Mouse (Mus musculus) CD8-positive naive resting alpha-beta T cell, adult 2 months (primary cell): ENCODE measurements around the gene Olfr1445.

Experiments
- DNase-seq, 2 experiments: peaks; one replicate each; pipeline ENCODE4 v3.0.0; 2022; ENCODE audit warnings: low read depth in 2 of 2, low spot score in 2 of 2

The Olfr1445 gene

DNA sequence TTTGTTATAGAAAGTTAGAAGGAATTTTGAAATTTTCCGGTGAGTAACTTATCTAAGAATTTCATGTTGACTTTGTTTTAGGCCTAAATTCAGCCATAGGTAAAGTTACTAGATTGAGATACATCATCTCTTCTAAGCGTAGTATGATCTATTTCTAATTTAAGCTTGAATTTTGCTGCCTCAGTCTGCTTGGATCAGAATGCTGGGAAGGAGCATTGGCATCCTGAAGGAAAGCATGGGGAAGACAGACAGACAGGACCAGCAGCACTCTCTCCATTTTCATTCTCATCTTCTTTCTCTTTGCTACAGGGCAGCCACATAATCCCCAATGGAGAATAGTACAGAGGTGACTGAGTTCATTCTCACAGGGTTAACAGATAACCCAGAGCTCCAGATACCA lies at the start of gene Olfr1445:
Gene Olfr1445 (plus strand): TSS at position 301 of the 400 bp plus-strand sequence.
- DNase-seq: no peak

- no peak for DNase-seq
Measured at GRCm38 (mm10) chr19:12838507-12838906, 45.1 kb upstream of the Olfr1445 start.

DNA sequence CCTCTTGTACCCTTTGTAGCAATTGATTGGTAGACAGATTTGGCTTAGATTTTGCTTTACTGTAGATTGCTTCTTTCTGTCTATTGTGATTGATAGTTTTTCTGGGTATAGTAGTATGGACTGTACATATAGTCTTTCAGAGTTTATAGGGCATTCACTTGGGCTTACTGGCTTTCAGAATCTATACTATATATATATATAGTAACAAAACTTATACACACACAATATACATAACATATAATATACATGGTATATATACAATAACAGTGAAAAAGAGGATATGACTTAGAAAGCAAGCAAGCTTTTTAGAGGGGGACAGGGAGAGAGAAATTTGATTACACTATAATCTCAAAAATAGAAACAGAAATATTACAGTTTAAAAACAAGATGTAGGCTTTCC lies 37.3 kb upstream of the Olfr1445 start, which contains the start of gene Gm5244:
Gene Gm5244 (plus strand): TSS at position 301 of the 400 bp plus-strand sequence.
- no peak for DNase-seq

DNA sequence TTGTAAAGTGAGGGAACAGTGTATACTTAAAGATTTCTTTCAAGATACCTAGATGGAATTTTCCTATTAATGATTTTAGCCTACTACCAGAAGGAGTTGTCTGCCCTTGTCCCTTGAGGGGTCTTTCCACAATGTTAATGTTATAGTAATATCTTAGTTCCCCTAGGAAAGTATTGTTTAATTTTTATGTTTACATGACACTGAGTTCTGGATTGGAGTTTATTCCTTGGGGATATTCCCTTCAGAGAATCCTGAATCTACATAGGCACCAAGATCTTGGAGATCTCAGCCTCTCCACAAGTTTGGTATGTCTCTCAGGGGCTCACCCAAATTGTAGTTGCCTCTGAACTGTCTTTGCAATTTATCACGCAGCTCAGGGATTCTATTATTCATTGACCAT lies 26.7 kb upstream of the Olfr1445 start, which contains the start of gene Olfr1444:
Gene Olfr1444 (plus strand): TSS at position 301 of the 400 bp plus-strand sequence.
- no peak for DNase-seq

- DNase-seq: no peak
Measured at GRCm38 (mm10) chr19:12893424-12893823, 9.8 kb downstream of the Olfr1445 start, which contains the start of gene Olfr1446. TSS of gene Olfr1446 (minus strand) at chr19:12893524.

GRCm38 (mm10) chr19:12903643-12904042 lies 20.0 kb downstream of the Olfr1445 start, which contains the start of gene Olfr1447:
TSS of gene Olfr1447 (minus strand) at chr19:12903743.
- no peak for DNase-seq

DNA sequence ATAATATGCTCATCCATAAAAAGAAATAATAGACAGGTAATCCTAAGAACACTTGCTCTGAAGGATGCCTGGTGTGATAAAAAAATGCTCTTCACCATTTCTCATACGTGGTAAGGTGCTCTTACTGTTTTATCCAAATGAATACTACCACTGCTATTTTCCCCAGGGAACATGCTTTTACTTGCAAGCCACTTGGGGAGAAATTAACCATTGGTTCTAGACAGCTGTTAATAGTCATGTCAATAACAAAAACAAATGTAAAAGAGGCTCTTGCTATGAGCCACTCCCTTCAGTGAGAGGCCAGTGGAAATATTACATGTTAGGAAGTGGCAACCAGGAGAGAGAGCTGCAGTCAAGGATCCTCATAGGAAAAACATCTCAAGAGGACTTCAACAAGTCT lies 40.7 kb downstream of the Olfr1445 start, which contains the start of gene Olfr1448:
Gene Olfr1448 (minus strand): TSS at position 101 of the 400 bp plus-strand sequence.
- no peak for DNase-seq

DNA sequence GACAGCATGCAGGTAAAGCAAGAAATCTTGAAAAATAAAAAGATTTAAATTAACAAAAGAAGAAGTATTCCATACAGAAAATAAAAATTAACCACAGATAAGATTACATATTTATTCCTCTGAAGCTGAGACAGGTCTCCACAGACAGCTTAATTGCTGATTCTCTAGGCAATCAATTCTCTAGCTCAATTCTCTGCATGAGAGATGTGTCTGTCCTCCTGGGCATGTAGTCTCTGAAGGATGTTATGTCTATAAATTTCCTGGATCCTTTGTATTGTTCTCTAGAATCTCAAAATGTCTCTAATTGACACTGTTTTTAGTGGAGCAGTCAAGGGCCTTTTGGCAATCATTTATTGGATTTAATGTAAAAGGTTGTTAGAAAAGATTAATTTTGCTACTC lies 46.9 kb downstream of the Olfr1445 start, which contains the start of gene Olfr1449:
Gene Olfr1449 (plus strand): TSS at position 301 of the 400 bp plus-strand sequence.
- no peak for DNase-seq
